Mouse (Mus musculus) skeletal muscle tissue, postnatal 0 days (tissue): Measurements from ENCODE around the gene Cd36. TPM values are rescaled to one million over a fixed set of nuclear protein-coding genes. Genes with fewer than 3 reads are reported as not detected.

Source experiments
- polyA plus RNA-seq: library from polyadenylated mRNA; unstranded; fragments of >200 nt; fragmentation: Nextera tagmentation; extraction: Ambion mirVana; gene quantifications from 2 replicates; pipeline ENCODE4 v1.2.1, GENCODE M21; 2015

Cd36 gene
- polyA plus RNA-seq, result 364 and 425 TPM in 2 replicates

GRCm38 (mm10) chr5:17888598-17888997 is at the start of gene Cd36:
Gene Cd36 (minus strand): TSS chr5:17888801.

Other genes starting within 250 kb of the Cd36 start
- gene Gnat3, start 73.7 kb upstream of the Cd36 start, polyA plus RNA-seq, result 0.22 and 0.41 TPM in 2 replicates